Mouse (Mus musculus): ENCODE data around the gene Cyp2g1. TPM values are rescaled to one million over a fixed set of nuclear protein-coding genes. Genes with fewer than 3 reads are reported as not detected.

Gene Cyp2g1
- polyA plus RNA-seq (2017; shearing (Covaris generic)) = not detected

DNA sequence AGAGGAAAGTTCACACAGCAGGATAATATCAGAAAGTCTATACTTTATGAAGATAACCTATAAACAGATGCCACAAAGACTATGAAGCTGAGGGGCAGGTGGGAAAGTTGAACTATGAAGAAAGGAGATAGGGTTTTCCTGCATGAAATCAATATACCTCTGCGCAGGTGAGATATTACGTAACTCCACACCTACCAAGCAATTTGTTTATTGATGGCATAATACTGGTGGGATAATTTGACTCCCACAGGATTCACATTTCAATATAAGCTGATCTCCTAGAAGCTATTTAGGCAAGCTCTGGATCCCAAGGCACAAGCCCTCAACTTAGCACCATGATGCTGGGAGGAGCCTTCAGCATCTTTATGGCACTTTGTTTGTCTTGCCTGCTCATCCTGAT lies at the start of gene Cyp2g1:
TSS of gene Cyp2g1 (plus strand) at position 301 of the 400 bp plus-strand sequence.

DNA sequence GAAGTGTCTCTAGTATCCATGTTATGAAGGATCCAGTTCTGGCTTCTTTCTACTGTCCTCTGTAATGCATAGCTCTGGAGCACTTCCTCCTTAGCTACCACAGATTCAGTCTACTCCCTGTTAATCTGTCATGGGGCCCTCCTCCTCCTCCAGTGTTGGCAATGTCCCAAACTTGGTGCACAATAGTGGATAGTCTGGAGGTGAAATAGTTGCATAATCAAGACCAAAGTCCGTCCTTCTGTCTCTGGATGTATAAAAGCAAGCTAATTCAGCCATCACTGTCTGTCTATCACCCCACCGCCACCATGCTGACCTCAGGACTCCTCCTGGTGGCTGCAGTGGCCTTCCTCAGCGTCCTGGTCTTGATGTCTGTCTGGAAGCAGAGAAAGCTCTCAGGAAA lies 26.4 kb downstream of the Cyp2g1 start, which contains the start of gene Cyp2a5:
TSS of gene Cyp2a5 (plus strand) at position 247 of the 400 bp plus-strand sequence.

Other genes with a start within 250 kb of the Cyp2g1 start
- gene Vmn1r185, start 190.4 kb upstream of the Cyp2g1 start, polyA plus RNA-seq (2017; shearing (Covaris generic)) = 0.07 TPM
- gene Cyp2b23, start 122.5 kb upstream of the Cyp2g1 start, polyA plus RNA-seq (2017; shearing (Covaris generic)) = not detected
- not detected for gene Cyp2b19, start 51.8 kb upstream of the Cyp2g1 start, polyA plus RNA-seq (2017; shearing (Covaris generic))
- not detected for gene Cyp2a5, start 26.4 kb downstream of the Cyp2g1 start, polyA plus RNA-seq (2017; shearing (Covaris generic))
- not detected for gene Cyp2a22, start 130.5 kb downstream of the Cyp2g1 start, polyA plus RNA-seq (2017; shearing (Covaris generic))
- gene Cyp2a12, start 220.2 kb downstream of the Cyp2g1 start, polyA plus RNA-seq (2017; shearing (Covaris generic)) = not detected